Mouse (Mus musculus) midbrain, postnatal 0 days (tissue): ENCODE results near the gene Supt3. TPM values are rescaled to one million over a fixed set of nuclear protein-coding genes. Genes with fewer than 3 reads are reported as not detected.

Experiments
- ATAC-seq: fragments of 200-750 bp; cut with Nextera tagmentation; 2 replicates; pipeline ENCODE4 v1.8.0; 2017; ENCODE audit warnings: moderate number of reproducible peaks, mild to moderate bottlenecking, moderate TSS enrichment, moderate library complexity; ENCODE audit not compliant: low FRiP score
- DNase-seq: peaks from one replicate; pipeline ENCODE4 v3.0.0-alpha.2; 2015; ENCODE audit warnings: low spot score
- H3K27ac ChIP-seq: fragments of 300-500 bp; sonication (generic); 2 replicates; pipeline ENCODE4 v1.5.1; 2014; ENCODE audit warnings: low read depth, mild to moderate bottlenecking, low read length, mixed read lengths
- H3K27me3 ChIP-seq: fragments of 300-500 bp; sonication (generic); 2 replicates; pipeline ENCODE4 v1.6.1; 2014; ENCODE audit warnings: low read length, control low read depth, mixed read lengths; ENCODE audit not compliant: insufficient read depth
- H3K36me3 ChIP-seq: fragments of 300-500 bp; sonication (generic); 2 replicates; pipeline ENCODE4 v1.6.1; 2014; ENCODE audit warnings: low read length, control low read depth, mixed read lengths; ENCODE audit not compliant: insufficient read depth
- H3K4me1 ChIP-seq: fragments of 300-500 bp; sonication (generic); 2 replicates; pipeline ENCODE4 v1.6.1; 2014; ENCODE audit warnings: mild to moderate bottlenecking, control low read depth, antibody characterized with exemption, low read length, mixed read lengths; ENCODE audit not compliant: insufficient read depth
- H3K4me2 ChIP-seq: fragments of 300-500 bp; sonication (generic); 2 replicates; pipeline ENCODE4 v1.6.1; 2014; ENCODE audit warnings: low read depth, mild to moderate bottlenecking, low read length, mixed read lengths; ENCODE audit not compliant: poor library complexity, severe bottlenecking
- H3K4me3 ChIP-seq: fragments of 300-500 bp; sonication (generic); 2 replicates; pipeline ENCODE4 v1.5.1; 2014; ENCODE audit warnings: low read depth, mild to moderate bottlenecking, low read length, moderate library complexity
- H3K9ac ChIP-seq: fragments of 300-500 bp; sonication (generic); replicated peaks from 2 replicates; pipeline ENCODE4 v1.6.1; 2014; ENCODE audit warnings: mild to moderate bottlenecking, low read length, moderate library complexity, mixed read lengths; ENCODE audit not compliant: poor library complexity, severe bottlenecking
- H3K9me3 ChIP-seq: fragments of 300-500 bp; sonication (generic); 2 replicates; pipeline ENCODE4 v1.6.1; 2016; ENCODE audit warnings: low read length, control low read depth
- CTCF ChIP-seq: IDR thresholded peaks from 2 replicates; pipeline ENCODE4 v1.5.1; 2016; ENCODE audit warnings: antibody characterized with exemption, mild to moderate bottlenecking
- WGBS: fragments of 180-500 bp; shearing (Covaris S2); extraction: QIAGEN DNeasy Blood & Tissue Kit; methylation state at CpG from one replicate; pipeline ENCODE4 v1.1.7; 2014; 5-methylcytosine and 5-hydroxymethylcytosine counted together
- polyA plus RNA-seq: library from polyadenylated mRNA; unstranded; fragments of >200 nt; fragmentation: Nextera tagmentation; extraction: Ambion mirVana; gene quantifications from 2 replicates; pipeline ENCODE4 v1.2.1, GENCODE M21; 2015
- total RNA-seq: library from RNA; depleted of rRNA; stranded (reverse); fragments of >200 nt; gene quantifications from 2 replicates; pipeline ENCODE4 v1.2.3, GENCODE M21; 2014; rRNA removed

Supt3 gene
- total RNA-seq (4.4 and 5.7 TPM in 2 replicates), polyA plus RNA-seq (23.3 and 24.0 TPM in 2 replicates)

DNA sequence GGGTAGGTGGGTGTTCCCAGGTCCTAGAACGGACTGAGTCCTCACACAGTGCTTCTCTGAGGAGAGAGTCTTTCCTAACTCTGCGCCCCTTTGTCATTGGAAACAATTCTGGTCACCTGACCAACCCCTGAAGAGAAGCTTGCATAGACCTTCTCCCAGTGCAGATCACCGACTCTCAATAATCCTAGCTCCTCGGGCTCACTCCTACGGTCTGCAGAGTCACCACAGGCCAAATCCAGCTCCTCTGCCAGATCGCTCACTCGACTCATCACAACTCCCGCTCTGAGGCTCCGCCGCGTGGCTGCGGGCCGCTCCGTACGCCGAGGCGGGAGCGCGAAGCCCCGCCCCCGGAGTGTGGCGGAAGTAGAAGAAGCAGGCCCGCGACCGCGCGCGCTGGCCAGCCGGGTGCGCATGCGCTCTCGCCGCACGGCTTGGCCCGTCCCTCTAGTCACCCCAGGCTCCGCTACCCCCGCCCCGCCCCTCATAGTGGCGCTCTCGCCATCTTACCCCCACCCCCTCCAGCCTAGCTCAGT lies at the start of gene Supt3:
Gene Supt3 (plus strand): TSS at position 415 of the 533 bp plus-strand sequence.
- peak within 1 kb of the TSS; percentile 81 for H3K4me3 ChIP-seq
- under 1% methylated on average over 40 of the region's 40 CpGs for WGBS
- no peaks in the 10 kb centered on the region for H3K36me3 ChIP-seq
- no peaks in the 10 kb centered on the region for H3K27me3 ChIP-seq
- H3K27ac ChIP-seq: peak within 1 kb of the TSS; percentile 88
- DNase-seq: peak; percentile 97
- H3K9ac ChIP-seq: peak within 1 kb of the TSS; percentile 89
- H3K9me3 ChIP-seq: no peaks in the 10 kb centered on the region
- ATAC-seq: peak; percentile 98
- peaks cover 4% of the 10 kb centered on the region; the same call in 1 of the 2 replicates for H3K4me1 ChIP-seq
- H3K4me2 ChIP-seq: peak within 1 kb of the TSS; percentile 67
- TF ChIP-seq CTCF: peak; percentile 48

DNA sequence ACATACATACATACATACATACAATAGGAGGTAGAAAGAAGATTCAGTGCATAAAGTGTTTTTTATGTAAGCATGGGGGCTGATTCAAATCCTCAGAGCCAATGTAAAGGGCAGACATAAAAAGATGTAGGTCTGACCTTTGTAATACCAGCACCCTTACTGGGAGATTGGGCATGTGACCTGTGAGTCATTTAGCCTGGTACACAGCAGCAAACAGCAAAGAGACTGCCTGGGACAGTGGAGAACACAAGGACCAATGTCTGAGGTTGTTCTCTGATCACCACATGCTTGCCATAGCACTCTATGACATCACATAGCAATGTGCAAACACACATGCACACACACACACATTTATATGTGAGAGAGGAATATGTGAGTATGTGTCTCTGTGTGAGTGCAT lies 49.3 kb upstream of the Supt3 start:
- peaks cover 4% of the 10 kb centered on the region for H3K27me3 ChIP-seq
- no peak overlapping the region for H3K27ac ChIP-seq
- H3K4me2 ChIP-seq: no peak overlapping the region
- TF ChIP-seq CTCF: no peak
- H3K9me3 ChIP-seq: no peaks in the 10 kb centered on the region
- no peak for ATAC-seq
- no peaks in the 10 kb centered on the region for H3K4me1 ChIP-seq
- DNase-seq: no peak
- H3K36me3 ChIP-seq: no peaks in the 10 kb centered on the region
- H3K9ac ChIP-seq: no peak overlapping the region
- H3K4me3 ChIP-seq: no peak overlapping the region

DNA sequence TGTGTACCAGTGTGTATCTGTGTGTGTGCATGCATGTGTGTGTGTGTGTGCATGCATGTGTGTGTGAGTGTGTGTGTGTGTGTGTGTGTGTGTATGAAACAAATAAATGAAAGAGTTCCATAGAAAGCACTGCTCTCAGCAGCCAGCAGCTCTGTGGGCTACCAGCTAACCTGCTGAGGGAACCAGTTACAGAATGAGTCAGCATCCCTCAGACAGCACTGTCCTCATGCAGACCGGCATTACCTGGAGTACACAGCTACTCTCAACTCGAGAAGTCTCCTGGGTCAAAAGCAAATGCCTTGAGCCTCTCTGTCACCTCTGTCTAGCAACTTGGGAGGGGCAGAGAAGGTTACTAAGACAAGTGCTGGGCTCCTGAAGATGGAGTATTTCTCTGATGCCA lies 48.5 kb upstream of the Supt3 start:
- no peak for TF ChIP-seq CTCF
- 51% methylated on average over 2 of the region's 2 CpGs for WGBS
- Histone ChIP-seq H3K27me3 (peaks cover 10% of the 10 kb centered on the region), H3K27ac (no peak overlapping the region), H3K9me3 (no peaks in the 10 kb centered on the region), H3K4me1 (no peaks in the 10 kb centered on the region), H3K9ac (no peak overlapping the region), H3K36me3 (no peaks in the 10 kb centered on the region), H3K4me3 (no peak overlapping the region), H3K4me2 (no peak overlapping the region)
- ATAC-seq: no peak
- DNase-seq: no peak

DNA sequence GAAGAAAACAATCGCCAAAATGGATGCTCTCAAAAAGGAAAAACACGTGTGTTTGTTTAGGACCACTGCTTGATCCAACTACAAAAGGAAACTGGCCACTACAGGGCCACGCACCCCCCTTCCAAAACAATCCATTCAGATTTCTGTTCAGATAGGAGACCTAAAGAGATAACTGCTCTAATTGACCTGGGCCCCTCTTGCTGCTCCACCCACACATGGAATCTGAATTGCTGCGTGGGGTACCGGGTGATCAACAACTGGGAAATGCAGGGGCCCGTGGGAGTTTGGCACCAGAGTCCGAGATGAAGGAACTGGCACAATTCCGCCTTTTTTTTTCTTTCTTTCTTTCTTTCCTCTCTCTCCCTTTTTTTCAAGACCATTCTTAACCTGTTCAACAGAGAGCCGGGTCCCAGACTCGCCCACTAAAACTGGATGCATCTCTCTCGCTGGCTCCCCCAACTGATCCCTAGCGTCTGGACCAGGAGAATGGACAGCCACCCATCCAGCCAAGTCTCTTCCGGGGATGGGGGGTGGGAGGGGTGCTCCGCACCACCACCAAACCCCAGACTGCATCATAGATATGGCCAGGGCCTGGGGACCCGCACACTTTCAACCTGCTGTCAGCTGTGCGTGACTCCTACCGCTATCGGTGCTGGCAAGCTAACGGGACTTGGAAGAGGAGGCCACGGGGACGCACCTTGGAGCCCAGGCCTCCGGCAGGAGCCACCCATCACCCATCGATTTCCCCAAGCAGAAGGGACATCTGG lies 43.2 kb upstream of the Supt3 start:
- no peak for TF ChIP-seq CTCF
- 5% methylated on average over 23 of the region's 23 CpGs for WGBS
- Histone ChIP-seq H3K36me3 (no peaks in the 10 kb centered on the region), H3K9me3 (no peaks in the 10 kb centered on the region), H3K4me3 (peak overlapping the region; percentile 63; the same call in 1 of the 2 replicates), H3K4me1 (peaks cover 12% of the 10 kb centered on the region), H3K27ac (no peak overlapping the region), H3K27me3 (peaks cover 39% of the 10 kb centered on the region), H3K4me2 (peak overlapping the region; percentile 92), H3K9ac (no peak overlapping the region)
- ATAC-seq: no peak
- no peak for DNase-seq

DNA sequence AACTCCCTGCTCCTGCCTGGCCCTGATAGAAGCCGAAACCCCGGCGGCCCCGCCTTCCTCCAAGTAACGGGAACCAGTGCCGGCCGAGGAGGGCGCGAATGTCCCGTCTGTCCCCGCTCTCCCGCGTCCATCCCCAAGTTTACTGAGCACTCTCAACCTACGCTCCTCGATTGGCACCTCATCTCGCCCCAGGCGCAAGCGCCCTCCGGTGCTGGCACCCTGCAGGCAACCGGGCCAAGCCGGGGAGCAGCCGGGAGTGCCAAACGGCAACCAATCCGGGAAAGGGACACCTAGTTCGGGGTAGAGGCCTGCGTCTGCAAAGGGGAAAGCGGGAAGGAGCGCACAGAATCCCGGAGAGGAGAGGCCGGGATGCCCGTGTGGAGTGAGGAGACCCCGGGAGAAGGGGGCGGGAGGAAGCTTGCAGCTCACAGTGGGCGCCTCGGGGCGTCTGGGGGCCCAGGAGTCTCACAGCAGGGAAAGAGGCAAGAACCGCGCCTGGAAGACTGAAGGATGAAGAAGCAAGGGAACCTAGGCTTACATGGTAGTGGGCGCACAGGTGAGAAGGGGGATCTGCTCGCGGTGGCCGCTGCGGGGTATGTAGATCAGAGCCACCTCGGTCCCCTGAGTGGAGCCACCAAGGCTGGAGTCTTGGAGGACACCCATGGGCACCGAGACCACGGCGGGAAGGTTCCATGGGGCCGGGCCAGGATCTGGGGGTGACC lies 42.3 kb upstream of the Supt3 start:
- Histone ChIP-seq H3K4me1 (peaks cover 12% of the 10 kb centered on the region), H3K4me2 (peak overlapping the region; percentile 92), H3K9ac (peak overlapping the region; percentile 13; the same call in 1 of the 2 replicates), H3K36me3 (no peaks in the 10 kb centered on the region), H3K4me3 (peak overlapping the region; percentile 63), H3K27me3 (peaks cover 48% of the 10 kb centered on the region), H3K9me3 (no peaks in the 10 kb centered on the region), H3K27ac (no peak overlapping the region)
- no peak for TF ChIP-seq CTCF
- ATAC-seq: 0 out of 2 replicates have a peak, but pooled peaks have one; percentile 31
- WGBS: under 1% methylated on average over 47 of the region's 48 CpGs
- DNase-seq: no peak
